Comparison of ENCODE assay signal across 8 mouse cellular contexts in the genomic region with DNA sequence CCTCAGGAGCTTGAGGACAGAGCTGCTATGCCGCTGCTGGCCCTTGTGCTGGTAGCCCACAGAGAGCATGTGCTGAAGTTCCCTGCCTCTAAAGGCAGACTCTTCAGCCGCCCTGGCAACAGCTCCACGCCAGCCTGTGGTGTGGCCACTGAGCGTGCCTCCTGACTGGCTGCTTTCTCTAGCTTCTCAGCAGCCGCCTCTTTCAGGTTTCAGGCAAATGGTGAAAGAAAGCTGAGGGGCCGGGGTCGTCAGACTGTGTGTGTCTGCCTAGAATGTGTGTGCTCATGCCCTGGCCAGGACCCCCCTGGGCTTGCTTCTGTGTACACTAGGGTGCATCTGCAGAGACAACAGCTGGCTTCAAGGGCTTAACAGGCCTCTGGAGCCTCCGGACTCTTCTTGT.
A peak's percentile ranks its signal among the peaks of the same experiment; 100 is the strongest.
DNase-seq lines count a peak whose midpoint lies in the region; ATAC-seq lines count a peak whose summit lies in the region.

No protein-coding gene starts in this region.

- H3K9ac ChIP-seq in midbrain, embryonic 13.5 days (replicated peaks) = peak overlapping the region; percentile 42; the same call in 1 of the 2 replicates

- peaks cover 4% of the 10 kb centered on the region; the same call in 1 of the 2 replicates for H3K36me3 ChIP-seq in hindbrain, embryonic 10.5 days
- H3K36me3 ChIP-seq in midbrain, embryonic 13.5 days = no peaks in the 10 kb centered on the region

- no peaks in the 10 kb centered on the region for H3K9me3 ChIP-seq in hindbrain, embryonic 10.5 days
- H3K9me3 ChIP-seq in midbrain, embryonic 13.5 days = no peaks in the 10 kb centered on the region

- H3K4me2 ChIP-seq in midbrain, embryonic 13.5 days (replicated peaks) = peak overlapping the region; percentile 1; the same call in 1 of the 2 replicates

- 10% methylated on average over 8 of the region's 8 CpGs for WGBS in hindbrain, embryonic 10.5 days
- WGBS in midbrain, embryonic 13.5 days = 7% methylated on average over 8 of the region's 8 CpGs

- peak; percentile 44 to 70 for DNase-seq in adrenal gland, adult (ENCODE audit: inconsistent age in 2 of 2, low spot score in 1 of 2)
- DNase-seq in adrenal gland, adult 18-20 months (ENCODE audit: low spot score in 2 of 2) = no peak
- peak; percentile 57 for DNase-seq in right cerebral cortex, postnatal 14 days
- no peak for DNase-seq in right cerebral cortex, adult 2 months (ENCODE audit: low spot score in 2 of 2)
- DNase-seq in hindbrain, embryonic 10.5 days (ENCODE audit: low spot score) = peak; percentile 51
- DNase-seq in yolk sac, embryonic 10.5 days (ENCODE audit: low spot score) = no peak

- H3K27me3 ChIP-seq in hindbrain, embryonic 10.5 days (ENCODE audit: insufficient read depth, poor library complexity, severe bottlenecking) = no peaks in the 10 kb centered on the region
- no peaks in the 10 kb centered on the region for H3K27me3 ChIP-seq in midbrain, embryonic 13.5 days

- H3K4me1 ChIP-seq in hindbrain, embryonic 10.5 days (replicated peaks) = peaks cover 85% of the 10 kb centered on the region
- peaks cover 94% of the 10 kb centered on the region for H3K4me1 ChIP-seq in midbrain, embryonic 13.5 days (replicated peaks)

- H3K4me3 ChIP-seq in hindbrain, embryonic 10.5 days = no peak overlapping the region
- no peak overlapping the region for H3K4me3 ChIP-seq in midbrain, embryonic 13.5 days (replicated peaks)

- peak overlapping the region; percentile 84 for H3K27ac ChIP-seq in hindbrain, embryonic 10.5 days
- peak overlapping the region; percentile 78 for H3K27ac ChIP-seq in midbrain, embryonic 13.5 days

- ATAC-seq in midbrain, embryonic 13.5 days = peak; percentile 79
- ATAC-seq in activated CD4-positive, CD25-positive, alpha-beta regulatory T cell, adult 4 months = no peak

Comparison
In these comparisons a context has a peak if more than half of its experiments do, and no peak if none do; other contexts are left out.
1. DNase-seq: peak in adrenal gland, adult (2 of 2), right cerebral cortex, postnatal 14 days (single experiment) and hindbrain, embryonic 10.5 days (single experiment); none in adrenal gland, adult 18-20 months (0 of 2), right cerebral cortex, adult 2 months (0 of 2) and yolk sac, embryonic 10.5 days (single experiment).